Mouse (Mus musculus): ENCODE measurements around the gene Plxna1. TPM values are rescaled to one million over a fixed set of nuclear protein-coding genes. Genes with fewer than 3 reads are reported as not detected.

The Plxna1 gene
- 60.2 and 68.8 TPM in 2 replicates for total RNA-seq (2021)
- long read RNA-seq, experiment 1, partial matches to known transcripts, result 1 of 23 reads
- long read RNA-seq, experiment 1, other reads (novel, unspliced or antisense), result 22 of 23 reads
- long read RNA-seq, experiment 2, full-length matches to known transcripts, result 1 of 19 reads
- long read RNA-seq, experiment 2, partial matches to known transcripts, result 4 of 19 reads
- long read RNA-seq, experiment 2, other reads (novel, unspliced or antisense), result 14 of 19 reads

DNA sequence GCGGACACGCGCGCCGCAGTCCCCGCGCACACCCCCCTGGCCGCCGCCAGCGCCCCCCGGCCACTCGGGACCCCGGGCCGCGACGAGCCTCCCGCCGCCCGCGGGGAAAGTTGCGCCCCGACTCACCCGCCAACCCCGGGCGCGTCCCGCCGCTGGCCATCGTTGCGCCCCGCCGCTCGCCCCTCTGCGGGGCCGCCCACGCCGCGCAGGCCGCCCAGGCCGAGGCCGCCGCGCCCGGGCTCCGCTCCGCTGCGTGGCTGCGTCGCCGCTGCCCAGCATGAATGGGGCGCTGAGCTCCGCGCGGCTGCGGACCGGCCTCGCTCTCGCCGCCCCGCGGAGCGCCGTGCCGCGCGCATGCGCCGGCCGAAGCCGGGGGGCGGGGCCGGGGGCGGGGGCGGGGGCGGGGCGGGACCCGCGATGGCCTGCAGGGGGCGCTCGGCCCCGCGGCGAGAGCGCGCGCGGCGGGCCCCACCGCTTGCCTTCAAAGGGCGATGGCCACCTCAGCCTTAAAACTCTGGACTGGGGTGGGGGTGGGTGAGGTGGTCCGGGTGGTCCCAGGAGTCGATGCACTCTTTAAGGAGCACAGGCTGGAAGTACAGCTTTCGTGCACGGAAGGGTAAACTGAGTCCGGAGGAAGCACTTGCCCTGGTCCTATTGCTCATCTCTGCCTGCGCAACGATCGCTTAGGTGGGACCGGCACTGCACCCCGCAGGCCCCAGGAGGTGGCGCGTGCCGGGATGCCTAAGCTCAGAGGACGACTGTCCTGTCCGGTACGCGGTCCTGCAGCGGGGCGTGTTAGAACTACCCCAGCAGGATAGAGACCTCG, at the start of gene Plxna1:
Gene Plxna1 (minus strand): TSS at position 340 of the 826 bp plus-strand sequence.
- peak; percentile 78 for DNase-seq

DNA sequence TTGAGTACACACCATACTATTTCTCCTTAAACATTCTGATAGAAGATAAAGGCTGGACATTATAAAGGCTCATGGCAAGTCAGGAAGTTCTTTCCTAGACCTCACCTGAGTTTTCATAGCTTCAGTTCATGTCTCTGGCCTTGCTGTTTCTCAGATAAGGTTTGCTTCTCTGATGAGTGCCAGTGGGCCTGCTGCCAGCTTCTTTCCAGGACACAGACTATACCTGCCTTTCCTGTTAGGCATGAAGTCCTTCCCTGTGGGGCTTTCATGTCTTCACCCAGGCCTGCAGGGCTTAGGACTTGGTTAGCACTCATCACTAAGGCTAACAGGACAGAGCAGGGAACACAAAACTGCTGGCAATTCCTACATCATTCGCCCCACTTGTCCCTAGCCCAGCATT, 46.6 kb upstream of the Plxna1 start:
- DNase-seq, result no peak

DNA sequence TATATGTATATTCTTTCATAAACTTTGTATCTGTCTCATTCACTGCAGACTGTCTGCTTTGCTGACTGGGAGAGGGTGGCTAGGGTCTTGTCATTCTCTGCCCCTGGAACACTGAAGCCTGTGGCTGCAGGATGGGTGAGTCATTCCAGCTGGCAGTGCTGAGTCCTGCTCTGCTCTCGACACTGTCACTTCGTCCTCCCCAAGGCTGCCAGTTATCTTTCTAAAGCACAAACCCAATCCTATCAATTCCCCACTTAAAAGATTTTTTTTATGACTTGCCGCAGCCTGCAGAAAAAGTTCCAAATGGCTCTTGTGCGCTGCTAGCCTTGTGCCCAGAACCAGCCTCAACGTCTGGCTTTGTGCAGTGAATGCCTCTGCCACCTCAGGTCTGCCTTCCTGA, 45.8 kb upstream of the Plxna1 start:
- peak; percentile 66 for DNase-seq

DNA sequence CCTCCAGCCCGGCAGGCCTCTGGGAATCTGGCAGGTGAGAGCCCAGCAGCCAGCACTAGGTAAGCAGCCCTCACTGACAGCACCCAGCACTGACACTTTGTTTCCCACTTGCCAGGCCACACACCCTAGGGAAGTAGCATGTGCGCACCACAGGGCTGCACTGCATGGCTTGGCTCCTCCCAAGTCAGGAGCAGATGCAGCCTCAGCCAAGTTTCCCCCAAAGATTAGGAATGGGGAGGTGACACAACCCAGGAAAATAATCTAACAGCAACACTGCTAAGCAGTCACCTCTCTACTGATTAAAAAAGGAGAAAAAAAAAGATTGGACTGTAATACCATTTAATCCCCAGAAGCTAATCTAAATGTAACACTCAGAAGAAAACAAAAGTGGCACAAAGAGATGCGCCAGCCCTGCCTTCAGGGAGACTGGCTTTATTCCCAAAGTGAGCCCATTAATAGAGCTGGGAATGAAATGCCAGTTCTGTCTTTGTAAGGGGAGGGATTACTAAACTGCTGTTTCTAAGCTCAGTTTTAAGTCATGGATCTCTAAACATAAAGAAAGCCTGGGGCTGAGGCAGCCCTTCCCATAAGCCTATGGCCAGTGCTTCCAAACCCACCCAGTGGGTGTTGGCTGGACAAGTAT, 44.9 kb upstream of the Plxna1 start:
- DNase-seq, result no peak

DNA sequence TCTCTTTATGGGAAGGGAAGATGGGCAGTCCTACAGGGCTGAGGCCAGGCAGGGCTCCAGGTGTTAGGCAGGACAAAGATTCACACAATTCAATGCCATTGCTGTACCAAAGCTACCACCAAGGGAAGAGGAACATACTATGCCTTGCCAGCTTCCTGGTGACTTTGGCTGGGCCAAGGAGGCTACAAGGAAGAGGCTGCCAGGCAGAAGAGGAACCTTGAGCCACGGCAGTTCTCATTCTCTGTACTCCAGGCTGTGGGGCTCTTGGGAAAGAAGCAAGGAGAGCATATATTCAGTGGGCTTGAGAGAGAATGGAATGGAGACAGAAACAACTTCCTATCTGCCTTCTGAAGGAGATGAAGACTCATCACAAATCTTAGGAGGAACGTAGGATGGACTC, 42.5 kb upstream of the Plxna1 start:
- no peak for DNase-seq

DNA sequence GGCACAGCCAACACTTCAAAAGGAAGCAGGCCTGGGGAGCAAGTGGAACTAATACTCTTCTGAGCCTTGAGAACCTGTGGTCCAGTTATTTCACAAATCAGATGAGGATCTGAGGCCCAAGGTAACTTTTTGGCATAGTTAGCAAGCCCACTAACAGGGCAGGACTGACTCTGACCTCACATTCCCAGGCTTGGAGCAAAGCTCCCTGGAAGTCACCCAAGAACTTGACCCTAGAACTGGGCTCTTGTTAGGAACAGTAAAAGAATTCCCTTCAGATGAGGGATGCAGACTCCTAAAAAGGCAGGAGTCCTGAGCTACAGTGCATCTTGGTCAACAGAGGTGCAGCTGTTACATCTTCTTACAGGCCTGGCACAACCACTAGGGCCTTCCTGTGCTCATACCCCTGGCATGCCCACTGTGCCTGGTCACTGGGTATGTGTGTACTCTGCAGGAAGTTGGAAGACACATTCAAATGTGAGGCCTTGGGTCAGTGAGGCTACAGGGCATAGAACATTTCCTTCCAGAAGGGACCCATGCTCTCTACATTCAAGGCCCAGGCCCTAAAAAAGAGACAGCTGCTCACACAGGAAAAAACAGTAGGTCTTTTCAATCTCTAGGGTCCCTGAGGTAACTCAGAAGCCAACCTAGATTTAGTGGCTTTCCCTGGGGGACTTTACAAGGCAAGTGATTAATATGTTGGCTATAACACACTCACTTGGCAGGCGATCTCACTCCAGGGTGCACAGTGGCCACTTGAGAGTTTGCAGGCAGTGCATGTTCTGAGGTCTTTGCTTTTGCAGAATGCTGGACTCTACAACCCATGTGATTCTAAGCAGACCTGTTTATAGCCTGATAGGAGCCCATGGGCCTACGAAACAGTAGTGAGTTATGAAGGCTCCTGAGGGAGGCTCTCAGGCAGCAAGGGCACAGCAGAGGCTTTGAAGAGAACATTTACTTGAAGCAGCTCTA, 41.1 kb upstream of the Plxna1 start:
- peak; percentile 49 for DNase-seq

DNA sequence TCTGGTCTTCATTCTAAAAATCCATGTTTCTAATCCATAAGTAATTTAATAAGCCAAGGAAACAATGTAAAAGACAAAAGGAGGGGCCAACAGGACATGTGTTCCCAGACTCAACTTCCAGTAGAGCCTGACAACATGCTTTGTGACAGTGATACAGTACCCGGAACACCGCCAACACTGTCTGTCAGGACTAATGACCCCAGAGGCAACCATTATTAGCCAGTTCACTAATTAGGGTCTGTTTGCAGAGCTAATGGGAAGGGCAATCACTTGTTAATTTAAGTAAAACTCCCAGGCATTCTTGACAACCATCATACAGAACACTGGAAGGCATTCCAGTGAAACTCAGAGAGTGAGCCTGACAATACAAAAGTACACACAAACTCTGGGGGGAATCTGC, 40.0 kb upstream of the Plxna1 start:
- no peak for DNase-seq

DNA sequence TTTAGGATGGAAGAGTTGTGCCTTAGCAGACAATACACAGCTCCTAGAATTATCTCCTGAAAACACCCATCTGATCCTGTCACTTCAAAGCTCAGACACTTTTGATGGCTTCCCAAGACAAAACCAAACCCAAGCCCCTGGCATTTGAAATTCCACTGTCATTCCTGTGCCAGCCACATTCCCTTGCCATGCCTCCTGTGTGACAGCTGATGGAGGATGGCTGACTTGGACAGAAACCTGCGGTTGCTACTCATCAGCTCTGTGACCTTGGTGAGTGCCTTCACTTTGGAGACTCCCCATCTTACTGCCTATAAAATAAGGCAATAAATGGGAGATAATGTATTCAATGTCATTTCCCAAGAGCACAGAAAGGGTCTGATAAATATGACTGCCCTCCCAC, 37.1 kb upstream of the Plxna1 start:
- no peak for DNase-seq

DNA sequence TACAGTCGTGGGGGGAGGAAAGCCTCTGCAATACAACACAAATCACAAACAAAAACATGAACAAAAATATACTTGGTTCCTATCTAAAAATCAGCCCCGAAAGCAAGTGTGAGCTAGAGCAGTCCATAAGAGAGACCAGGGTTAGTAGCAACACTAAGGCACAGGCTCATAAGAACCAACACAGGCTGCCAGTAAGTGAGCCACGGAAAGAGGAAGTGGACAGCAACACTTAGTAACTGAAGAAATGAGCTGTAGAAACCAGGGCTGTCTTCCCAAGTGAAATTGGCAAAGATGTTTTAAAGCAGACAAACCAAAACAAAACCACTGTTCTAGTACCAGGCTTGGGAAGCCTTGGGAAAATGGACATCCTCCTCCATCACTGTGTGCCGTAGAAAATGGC, 35.5 kb upstream of the Plxna1 start:
- DNase-seq, result no peak

DNA sequence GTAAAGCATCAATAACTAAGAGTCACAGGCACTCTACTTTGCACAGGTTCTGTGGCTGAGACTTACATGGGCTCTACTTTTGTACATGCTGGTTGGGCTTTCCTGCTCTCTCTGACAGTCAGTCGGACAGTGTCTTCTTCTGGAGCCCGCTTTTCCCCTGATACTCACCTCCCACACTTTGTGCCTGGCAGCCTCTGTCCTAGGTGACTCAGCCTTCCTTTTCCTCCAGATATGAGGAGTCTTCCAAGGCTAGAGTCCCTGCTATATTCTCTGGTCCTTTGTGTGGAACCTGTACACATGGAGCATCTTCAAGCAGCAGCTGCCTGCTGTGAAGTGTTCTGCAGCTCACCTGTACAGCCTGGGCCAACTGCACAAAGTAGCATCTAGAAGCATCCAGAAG, 31.4 kb upstream of the Plxna1 start:
- DNase-seq, result no peak

DNA sequence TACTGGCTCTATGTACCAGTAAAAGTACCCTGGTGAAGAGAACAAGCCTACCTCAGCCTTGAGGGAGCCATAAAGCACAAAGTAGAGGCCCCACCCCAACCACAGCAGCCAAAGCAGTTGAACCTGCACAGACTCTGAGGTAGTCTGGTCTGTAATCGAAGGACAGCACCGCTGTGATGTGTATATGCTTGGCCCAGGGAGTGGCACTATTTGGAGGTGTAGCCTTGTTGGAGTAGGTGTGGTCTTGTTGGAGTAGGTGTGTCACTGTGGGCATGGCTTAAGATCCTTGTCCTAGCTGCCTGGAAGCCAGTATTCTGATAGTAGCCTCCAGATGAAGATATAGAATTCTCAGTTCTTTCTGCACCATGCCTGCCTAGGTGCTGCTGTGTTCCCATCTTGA, 29.8 kb upstream of the Plxna1 start:
- DNase-seq, result no peak

DNA sequence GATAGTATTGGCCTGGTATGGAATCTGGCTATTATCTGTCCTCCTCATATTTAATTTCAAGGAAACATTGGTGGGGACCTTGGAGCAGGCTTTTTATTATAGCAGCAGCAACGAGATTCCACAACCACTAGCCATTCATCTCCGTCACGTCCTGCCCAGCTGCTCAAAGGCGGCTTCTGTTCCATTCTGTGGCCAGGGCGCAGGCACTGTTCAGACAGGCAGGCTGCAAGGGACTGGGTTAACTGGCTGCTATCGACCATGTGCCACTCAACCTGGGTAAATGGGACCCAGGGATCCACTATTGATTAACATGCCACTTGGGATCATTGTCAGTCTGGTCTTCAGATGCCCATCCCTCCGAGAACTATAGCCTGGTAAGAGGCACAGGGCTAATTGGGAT, 27.4 kb upstream of the Plxna1 start:
- no peak for DNase-seq

DNA sequence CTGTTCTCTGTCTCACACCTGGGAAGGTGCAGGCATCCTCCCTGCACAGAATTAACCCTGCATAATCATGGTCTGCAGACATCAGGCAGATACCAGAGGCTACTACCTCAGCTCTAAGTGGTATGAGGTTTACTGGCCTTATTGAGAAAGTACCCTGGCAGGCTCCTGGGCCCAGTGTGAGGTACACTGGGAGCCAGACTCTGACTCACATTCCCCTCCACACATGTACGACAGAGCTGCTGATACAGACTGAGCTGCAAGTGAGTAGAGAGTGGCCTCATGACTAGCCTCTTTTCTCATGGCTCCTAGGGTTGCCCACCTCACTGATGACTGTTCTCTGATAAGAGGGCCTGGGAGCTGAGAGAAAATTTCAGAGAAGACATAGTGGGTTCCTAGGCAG, 24.5 kb upstream of the Plxna1 start:
- no peak for DNase-seq

DNA sequence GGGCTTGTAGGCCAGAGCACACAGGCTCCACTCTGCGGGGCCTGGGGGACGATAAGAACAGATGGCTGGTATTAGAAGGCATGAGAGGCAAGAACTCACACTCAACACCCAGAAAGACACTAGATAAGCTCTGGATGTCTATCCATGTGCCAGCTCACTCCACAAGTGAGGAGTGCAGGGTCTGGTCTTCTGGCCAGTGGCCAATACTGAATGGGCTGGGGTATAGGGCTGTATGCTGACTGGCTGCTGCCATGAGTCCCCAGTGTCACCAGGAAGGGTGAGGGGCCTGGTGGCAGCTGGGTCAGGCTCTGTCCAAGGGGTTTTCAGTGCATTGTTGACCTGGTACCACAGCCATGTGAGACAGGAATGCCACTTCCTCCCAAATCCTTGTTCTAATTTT, 22.3 kb upstream of the Plxna1 start:
- DNase-seq, result no peak

DNA sequence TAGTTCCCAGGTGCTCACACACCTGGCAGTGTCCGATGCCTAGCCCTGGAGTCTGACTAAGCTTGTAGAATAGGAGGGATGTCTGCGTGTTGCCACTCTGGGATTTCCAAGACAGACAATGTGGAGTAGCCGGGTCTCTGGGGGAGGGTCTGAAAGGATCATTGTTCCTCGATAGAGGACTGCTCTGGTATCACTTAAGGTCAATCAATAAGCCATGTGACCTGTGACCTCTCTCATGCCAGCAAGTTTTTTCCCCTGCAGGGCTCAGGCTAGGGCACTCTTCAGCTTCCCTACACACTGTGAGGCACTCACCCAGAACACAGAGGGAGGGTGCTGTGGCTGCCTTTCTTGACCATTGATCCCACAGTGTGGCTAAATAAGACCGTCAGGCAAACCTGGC, 19.4 kb upstream of the Plxna1 start:
- no peak for DNase-seq

DNA sequence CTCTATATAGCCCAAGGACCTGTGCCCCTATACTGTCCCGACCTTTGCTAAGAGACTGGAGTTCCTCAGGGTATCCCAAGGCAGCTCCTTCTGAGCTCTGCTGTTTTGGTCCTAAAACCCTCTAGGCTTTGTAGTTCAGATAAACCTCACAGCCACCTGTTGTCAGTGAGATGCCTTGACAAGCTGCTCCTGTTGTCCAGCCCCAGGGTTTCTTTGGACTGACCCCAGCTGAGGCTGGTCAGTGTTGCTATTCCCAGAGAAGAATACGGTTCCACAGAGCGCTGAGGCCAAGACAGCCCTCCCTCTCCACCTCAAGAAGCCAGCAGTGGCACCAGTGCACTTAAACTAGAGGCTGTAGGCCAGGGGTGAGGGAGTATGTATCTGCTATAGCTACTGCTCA, 18.8 kb upstream of the Plxna1 start:
- no peak for DNase-seq

DNA sequence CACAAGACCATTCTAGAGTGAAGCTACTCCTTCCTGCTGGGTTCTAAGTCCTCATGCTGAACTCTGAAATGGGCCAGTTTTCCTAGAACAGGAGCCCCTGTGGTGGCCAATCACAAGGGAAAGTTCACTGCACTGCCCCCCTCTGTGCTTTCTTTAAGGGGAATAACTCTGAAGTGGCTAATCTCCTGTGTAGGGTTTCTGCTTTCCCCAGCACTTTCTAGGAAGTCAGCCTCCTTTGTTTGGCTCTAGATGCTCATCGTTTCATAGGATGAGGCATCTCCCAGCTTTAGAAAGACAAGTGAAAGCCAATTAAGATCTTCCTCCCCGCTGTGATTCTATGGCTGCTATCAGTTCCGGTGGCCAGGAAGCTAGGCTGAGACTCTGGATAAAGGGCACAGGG, 18.3 kb upstream of the Plxna1 start:
- DNase-seq, result no peak

DNA sequence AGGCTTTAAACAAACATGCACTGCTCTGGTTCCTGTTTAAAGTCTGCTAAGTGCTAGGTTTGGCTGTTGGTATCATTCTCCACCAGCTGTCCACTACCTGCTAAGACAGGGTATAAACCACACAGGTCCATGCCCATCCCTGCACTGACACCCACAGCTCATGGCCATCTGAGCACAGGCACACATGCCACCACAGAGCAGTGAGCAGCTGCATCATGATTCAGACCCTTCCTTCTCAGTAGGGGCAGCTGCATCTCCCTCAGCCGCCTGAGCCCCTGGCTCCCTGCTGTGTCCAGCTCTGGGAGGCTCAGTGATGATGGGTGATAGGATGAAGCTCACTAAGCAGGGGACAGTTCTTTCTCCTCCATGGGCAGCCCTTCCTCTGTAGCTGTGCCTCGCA, 15.8 kb upstream of the Plxna1 start:
- no peak for DNase-seq

DNA sequence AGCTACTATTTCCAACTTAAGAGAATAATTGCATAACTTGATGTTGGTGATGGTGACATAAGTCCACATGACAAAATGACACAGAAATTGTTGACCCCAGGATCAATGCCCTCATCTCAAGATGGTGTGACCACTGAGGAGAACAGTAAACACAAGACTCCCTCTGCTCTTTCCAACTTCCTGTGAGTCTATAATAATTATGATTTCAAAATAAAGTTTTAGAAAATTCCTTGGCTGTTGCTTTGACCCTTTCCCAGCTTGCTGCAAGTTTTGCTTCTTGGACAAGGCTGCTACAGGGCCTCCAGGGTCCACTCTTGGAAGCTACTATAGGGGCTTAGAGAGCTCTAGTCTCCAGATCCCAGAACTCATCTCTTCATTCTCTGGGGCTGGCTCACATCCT, 6.4 kb upstream of the Plxna1 start:
- no peak for DNase-seq

DNA sequence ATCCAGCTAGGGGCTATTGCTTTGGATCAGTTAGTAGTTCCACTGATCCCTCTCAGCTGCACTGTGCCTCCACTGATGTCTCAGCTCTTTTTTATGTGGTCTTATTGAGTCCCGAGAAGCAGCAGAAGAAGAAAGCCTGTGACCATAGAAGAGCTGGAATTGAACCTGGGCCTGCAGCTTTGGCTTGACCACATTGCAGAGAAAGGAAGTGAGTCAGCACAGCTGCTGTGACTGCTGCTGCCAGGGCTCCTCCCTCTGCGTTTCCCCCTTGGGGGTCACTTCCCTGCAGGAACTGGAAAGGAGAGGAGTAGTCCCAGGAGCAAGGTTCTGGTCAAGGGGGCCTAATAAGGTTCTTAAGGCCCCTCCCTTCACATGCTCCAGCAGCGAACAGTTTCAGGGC, 1.9 kb upstream of the Plxna1 start:
- DNase-seq, result no peak

DNA sequence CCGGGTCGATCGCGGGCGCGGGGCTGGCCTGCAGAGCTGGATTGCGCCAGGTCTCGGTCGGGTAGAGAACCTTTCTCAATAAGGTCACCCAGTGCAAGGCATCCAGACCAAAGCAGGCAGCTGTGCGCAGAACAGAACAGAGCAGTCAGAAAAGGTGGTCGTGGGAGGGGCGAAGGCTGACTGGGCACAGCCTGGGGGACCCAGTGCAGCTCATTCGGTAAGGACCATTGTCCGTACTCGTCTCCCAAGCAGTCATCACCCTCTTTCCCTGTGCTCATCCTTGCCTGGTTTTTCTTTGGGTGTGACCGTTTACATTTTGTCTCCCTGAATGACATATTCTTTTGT, 659 bp upstream of the Plxna1 start:
- no peak for DNase-seq

All from adrenal gland, postnatal 14 days (tissue).